Comparison of ENCODE assay signal across 8 mouse cellular contexts in the genomic region with DNA sequence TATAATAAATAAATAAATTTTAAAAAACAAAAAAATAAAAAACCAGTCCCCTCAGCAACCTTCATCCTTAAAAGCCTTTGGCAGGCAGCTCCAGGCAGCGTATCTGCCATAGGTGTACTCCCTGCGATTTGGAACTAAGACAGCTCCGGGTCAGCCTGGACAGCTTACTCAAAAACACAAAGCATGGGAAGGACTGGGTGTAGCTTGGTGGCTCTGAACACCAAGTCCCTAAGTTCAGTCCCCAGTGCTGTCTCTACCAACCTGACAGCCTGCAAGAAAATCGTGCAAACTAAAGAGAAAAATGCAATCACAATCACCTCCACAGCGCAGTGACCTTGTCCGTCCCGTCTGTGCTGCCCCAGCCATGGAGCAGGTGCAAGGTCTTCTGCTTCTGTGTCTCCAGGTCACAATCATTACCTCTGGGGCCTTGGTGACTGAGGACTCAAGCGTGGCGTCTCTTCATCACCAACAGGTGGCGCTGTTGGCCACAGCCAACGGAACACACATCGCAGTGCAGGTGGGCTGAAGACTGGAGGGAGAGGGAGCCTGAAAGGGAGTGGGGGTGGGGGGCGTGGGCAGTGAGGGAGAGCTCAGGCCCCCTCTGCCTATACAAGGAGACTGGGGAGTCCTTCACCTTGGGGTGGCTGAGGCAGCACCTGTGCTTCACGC. TPM values are rescaled to one million over a fixed set of nuclear protein-coding genes. Genes with fewer than 3 reads are reported as not detected.
DNase-seq lines count a peak whose midpoint lies in the region; ATAC-seq and TF ChIP-seq lines count a peak whose summit lies in the region.

No protein-coding gene starts in this region.

- no peaks in the 10 kb centered on the region for H3K9me3 ChIP-seq in intestine, postnatal 0 days (ENCODE audit: control insufficient read depth)
- H3K9me3 ChIP-seq in midbrain, postnatal 0 days (ENCODE audit: low read length) = no peaks in the 10 kb centered on the region

- no peak overlapping the region for H3K27ac ChIP-seq in gastrocnemius, adult 2 months
- H3K27ac ChIP-seq in intestine, postnatal 0 days (ENCODE audit: low read depth, low read length) = no peak overlapping the region
- no peak overlapping the region for H3K27ac ChIP-seq in midbrain, postnatal 0 days (ENCODE audit: low read depth, low read length)

- H3K9ac ChIP-seq in intestine, postnatal 0 days (ENCODE audit: low read depth, low read length) = no peak overlapping the region
- no peak overlapping the region for H3K9ac ChIP-seq in midbrain, postnatal 0 days (replicated peaks; ENCODE audit: low read length, poor library complexity, severe bottlenecking)

- no peak overlapping the region for H3K4me2 ChIP-seq in intestine, postnatal 0 days (replicated peaks; ENCODE audit: low read depth)
- H3K4me2 ChIP-seq in midbrain, postnatal 0 days (ENCODE audit: low read depth, low read length, poor library complexity, severe bottlenecking) = no peak overlapping the region

- intact Hi-C loops in gastrocnemius, adult 2 months (cut with DNase I) = loop anchor here (10.0 kb wide), 1 partner anchor 351 kb away; no protein-coding TSS in a partner anchor

- DNase-seq in gastrocnemius, adult 2 months = peak; percentile 63
- no peak for DNase-seq in gastrocnemius, postnatal 25 days
- peak; percentile 43 for DNase-seq in right cerebral cortex, adult 18-20 months
- DNase-seq in right cerebral cortex, postnatal 36 days (ENCODE audit: low spot score in 2 of 2) = no peak
- peak; percentile 76 for DNase-seq in embryo, embryonic 10.5 days (ENCODE audit: low spot score)
- DNase-seq in midbrain, postnatal 0 days (ENCODE audit: low spot score) = peak; percentile 69
- DNase-seq in telencephalon, adult 2 months (ENCODE audit: low read depth, low spot score) = peak; percentile 27

- peaks cover 38% of the 10 kb centered on the region for H3K36me3 ChIP-seq in intestine, postnatal 0 days (ENCODE audit: control insufficient read depth, insufficient read depth)
- peaks cover 39% of the 10 kb centered on the region for H3K36me3 ChIP-seq in midbrain, postnatal 0 days (ENCODE audit: insufficient read depth, low read length)

- H3K4me3 ChIP-seq in gastrocnemius, adult 2 months = no peak overlapping the region
- H3K4me3 ChIP-seq in intestine, postnatal 0 days (ENCODE audit: low read depth, low read length) = no peak overlapping the region
- H3K4me3 ChIP-seq in midbrain, postnatal 0 days (ENCODE audit: low read depth, low read length) = no peak overlapping the region

- 39% methylated on average over 14 of the region's 14 CpGs for WGBS in intestine, postnatal 0 days
- WGBS in midbrain, postnatal 0 days = 39% methylated on average over 14 of the region's 14 CpGs

- no peaks in the 10 kb centered on the region for H3K4me1 ChIP-seq in intestine, postnatal 0 days (replicated peaks; ENCODE audit: control insufficient read depth, insufficient read depth, low read length)
- H3K4me1 ChIP-seq in midbrain, postnatal 0 days (ENCODE audit: insufficient read depth, low read length) = no peaks in the 10 kb centered on the region

- ATAC-seq in intestine, postnatal 0 days = no peak
- no peak for ATAC-seq in midbrain, postnatal 0 days (ENCODE audit: low FRiP score)

- no peaks in the 10 kb centered on the region for H3K27me3 ChIP-seq in intestine, postnatal 0 days (replicated peaks; ENCODE audit: control insufficient read depth, insufficient read depth, low read length)
- H3K27me3 ChIP-seq in midbrain, postnatal 0 days (ENCODE audit: insufficient read depth, low read length) = no peaks in the 10 kb centered on the region

- TF ChIP-seq CTCF in gastrocnemius, adult 2 months (IDR thresholded peaks at IDR 0.05) = peak; percentile 80
- TF ChIP-seq CTCF in intestine, postnatal 0 days (IDR thresholded peaks at IDR 0.05; ENCODE audit: low read depth) = peak; percentile 95
- peak; percentile 89 for TF ChIP-seq CTCF in midbrain, postnatal 0 days (IDR thresholded peaks at IDR 0.05)

RNA-seq across cellular contexts. Expression of a gene that starts 3.4 kb away (rescaled TPM):
- 1 to 10 TPM; 1.5 to 1.6 TPM for total RNA-seq in gastrocnemius, adult 2 months (2021)
- total RNA-seq in gastrocnemius, postnatal 25 days (2021) = 1 to 10 TPM in 1 of 2 experiments, under 1 TPM in 1; 0.97 to 1.9 TPM
- 1.7 TPM in 2 replicates for polyA plus RNA-seq in intestine, postnatal 0 days (2015; fragmentation: Nextera tagmentation; extraction: Ambion mirVana)
- 6.7 and 8.5 TPM in 2 replicates for total RNA-seq in midbrain, postnatal 0 days (2014; rRNA removed)
- polyA plus RNA-seq in midbrain, postnatal 0 days (2015; fragmentation: Nextera tagmentation; extraction: Ambion mirVana) = 7.4 and 8.3 TPM in 2 replicates

RNA-seq across cellular contexts. Expression of a gene that starts 27.3 kb away (rescaled TPM):
- 10 to 100 TPM; 12.9 to 13.9 TPM for total RNA-seq in gastrocnemius, adult 2 months (2021)
- 10 to 100 TPM; 11.4 to 11.6 TPM for total RNA-seq in gastrocnemius, postnatal 25 days (2021)
- polyA plus RNA-seq in intestine, postnatal 0 days (2015; fragmentation: Nextera tagmentation; extraction: Ambion mirVana) = 10.6 and 11.6 TPM in 2 replicates
- 65.4 and 81.7 TPM in 2 replicates for total RNA-seq in midbrain, postnatal 0 days (2014; rRNA removed)
- polyA plus RNA-seq in midbrain, postnatal 0 days (2015; fragmentation: Nextera tagmentation; extraction: Ambion mirVana) = 38.7 and 40.0 TPM in 2 replicates

RNA-seq across cellular contexts. Expression of a gene that starts 28.3 kb away (rescaled TPM):
- total RNA-seq in gastrocnemius, adult 2 months (2021) = 10 to 100 TPM; 29.1 to 30.7 TPM
- total RNA-seq in gastrocnemius, postnatal 25 days (2021) = 10 to 100 TPM; 29.1 to 30.2 TPM
- polyA plus RNA-seq in intestine, postnatal 0 days (2015; fragmentation: Nextera tagmentation; extraction: Ambion mirVana) = 1.7 and 2.1 TPM in 2 replicates
- total RNA-seq in midbrain, postnatal 0 days (2014; rRNA removed) = 7.7 and 10.1 TPM in 2 replicates
- 1.2 and 1.5 TPM in 2 replicates for polyA plus RNA-seq in midbrain, postnatal 0 days (2015; fragmentation: Nextera tagmentation; extraction: Ambion mirVana)

Comparison
In these comparisons a context has a peak if more than half of its experiments do, and no peak if none do; other contexts are left out.
1. DNase-seq: peak in gastrocnemius, adult 2 months (single experiment), right cerebral cortex, adult 18-20 months (single experiment), embryo, embryonic 10.5 days (single experiment), midbrain, postnatal 0 days (single experiment) and telencephalon, adult 2 months (single experiment); none in gastrocnemius, postnatal 25 days (single experiment) and right cerebral cortex, postnatal 36 days (0 of 2).
2. Peak in every context shown above with its lines, with median percentiles within 50 percentile points of each other: CTCF ChIP-seq.